ENCODE assay signal across 22 mouse cellular contexts in the genomic region with DNA sequence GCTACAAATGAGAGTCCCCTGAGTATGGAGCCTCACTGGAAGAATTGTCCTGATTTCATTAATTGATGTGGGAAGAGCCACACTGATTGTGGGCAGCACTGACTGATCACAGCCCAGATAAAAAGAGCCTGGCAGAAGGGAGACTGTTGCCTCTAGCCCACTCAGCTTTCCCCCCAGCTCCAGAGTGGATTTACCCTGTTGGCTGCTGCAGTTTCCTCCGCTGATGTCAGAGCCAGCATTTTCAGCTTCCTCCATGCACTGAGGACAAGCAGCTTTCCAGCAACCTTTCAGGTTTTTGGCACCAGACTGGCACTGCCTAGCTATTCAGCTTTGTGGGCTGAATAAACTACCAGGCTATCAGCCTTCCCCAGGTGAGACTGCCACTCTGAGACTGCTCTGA.
DNase-seq lines count a peak whose midpoint lies in the region; ATAC-seq and TF ChIP-seq lines count a peak whose summit lies in the region.
"Had no signal": no experiment of that assay in that cellular context is flagged by ENCODE, and none has a peak within 500 bp of the region (broad histone marks: within the 10 kb centered on the region; RNA-seq: fewer than 3 reads in every experiment).

No protein-coding gene starts in this region.

- no peak overlapping the region for H3K4me3 ChIP-seq in layer of hippocampus, adult 2 months
- H3K4me3 ChIP-seq: forebrain, embryonic 10.5 days; heart, embryonic 12.5 days; hindbrain, embryonic 10.5 days; midbrain, embryonic 15.5 days; neural tube, embryonic 13.5 days had no signal

- H3K27ac ChIP-seq in layer of hippocampus, adult 2 months, result peak overlapping the region; percentile 59
- H3K27ac ChIP-seq: forebrain, embryonic 10.5 days; hindbrain, embryonic 10.5 days; kidney, postnatal 0 days; macrophage; midbrain, embryonic 15.5 days; neural tube, embryonic 13.5 days had no signal

- TF ChIP-seq CTCF in layer of hippocampus, adult 2 months (conservative IDR thresholded peaks at IDR 0.05), result no peak

- DNase-seq in frontal cortex, postnatal 10 days (ENCODE audit: low spot score in 2 of 2), result no peak
- peak; percentile 32 to 67 for DNase-seq in layer of hippocampus, adult 2 months (ENCODE audit: low spot score in 2 of 2)
- DNase-seq in layer of hippocampus, postnatal 25 days (ENCODE audit: extremely low spot score in 1 of 2, low spot score in 1 of 2), result no peak
- peak; percentile 13 for DNase-seq in right cerebral cortex, adult 18-20 months
- DNase-seq in right cerebral cortex, postnatal 14 days, result no peak
- DNase-seq in layer of hippocampus, postnatal 10 days (ENCODE audit: low spot score in 2 of 2), result peak; percentile 26 to 45
- DNase-seq: adrenal gland, postnatal 36 days; B cell, adult 2 months; cerebellum, adult 2 months; gastrocnemius, postnatal 10 days; heart, postnatal 10 days; kidney, adult 2 months had no signal

- peak; percentile 87 for ATAC-seq in frontal cortex, adult (ENCODE audit: low TSS enrichment)
- ATAC-seq in inflammation-experienced regulatory T-cells, adult 6 months, result no peak
- ATAC-seq: midbrain, embryonic 15.5 days; Patski had no signal

Comparison
In these comparisons a context has a peak if more than half of its experiments do, and no peak if none do; other contexts are left out.
1. DNase-seq: peak in layer of hippocampus, adult 2 months (2 of 2), right cerebral cortex, adult 18-20 months (single experiment) and layer of hippocampus, postnatal 10 days (2 of 2); none in frontal cortex, postnatal 10 days (0 of 2), layer of hippocampus, postnatal 25 days (0 of 2) and right cerebral cortex, postnatal 14 days (single experiment).